Mouse (Mus musculus) midbrain, embryonic 16.5 days (tissue): ENCODE measurements at regions not wholly inside any gene's neighbourhood (a gene's known extent, or its start where the extent isn't known, plus 50 kb on each side); places are given as distances from the start of the nearest gene placed in this dataset.

Experiments
- ATAC-seq: fragments of 200-750 bp; cut with Nextera tagmentation; 2 replicates; pipeline ENCODE4 v1.8.0; 2017; ENCODE audit warnings: moderate TSS enrichment
- H3K27ac ChIP-seq: fragments of 300-500 bp; sonication (generic); 2 replicates; pipeline ENCODE4 v1.5.1; 2014; ENCODE audit warnings: mild to moderate bottlenecking, low read length, mixed read lengths
- H3K27me3 ChIP-seq: fragments of 300-500 bp; sonication (generic); 2 replicates; pipeline ENCODE4 v1.6.1; 2014; ENCODE audit warnings: low read depth, low read length, mixed read lengths; ENCODE audit not compliant: control insufficient read depth, insufficient read depth
- H3K36me3 ChIP-seq: fragments of 300-500 bp; sonication (generic); 2 replicates; pipeline ENCODE4 v1.6.1; 2014; ENCODE audit warnings: mild to moderate bottlenecking, low read length, moderate library complexity, mixed read lengths; ENCODE audit not compliant: control insufficient read depth, insufficient read depth
- H3K4me1 ChIP-seq: fragments of 300-500 bp; sonication (generic); 2 replicates; pipeline ENCODE4 v1.6.1; 2014; ENCODE audit warnings: mild to moderate bottlenecking, low read length, mixed read lengths; ENCODE audit not compliant: control insufficient read depth, insufficient read depth
- H3K4me2 ChIP-seq: fragments of 300-500 bp; sonication (generic); 2 replicates; pipeline ENCODE4 v1.6.1; 2014; ENCODE audit warnings: mild to moderate bottlenecking, low read length, mixed read lengths
- H3K4me3 ChIP-seq: fragments of 300-500 bp; sonication (generic); 2 replicates; pipeline ENCODE4 v1.5.1; 2014; ENCODE audit warnings: low read depth, mild to moderate bottlenecking, low read length, moderate library complexity, mixed read lengths
- H3K9ac ChIP-seq: fragments of 300-500 bp; sonication (generic); 2 replicates; pipeline ENCODE4 v1.6.1; 2014; ENCODE audit warnings: low read depth, low read length, mixed read lengths
- H3K9me3 ChIP-seq: fragments of 300-500 bp; sonication (generic); replicated peaks from 2 replicates; pipeline ENCODE4 v1.6.1; 2014; ENCODE audit warnings: mild to moderate bottlenecking, low read length, mixed read lengths; ENCODE audit not compliant: control insufficient read depth, poor library complexity, severe bottlenecking
- WGBS: fragments of 180-500 bp; shearing (Covaris S2); extraction: QIAGEN DNeasy Blood & Tissue Kit; methylation state at CpG from one replicate; pipeline ENCODE4 v1.1.7; 2014; 5-methylcytosine and 5-hydroxymethylcytosine counted together

DNA sequence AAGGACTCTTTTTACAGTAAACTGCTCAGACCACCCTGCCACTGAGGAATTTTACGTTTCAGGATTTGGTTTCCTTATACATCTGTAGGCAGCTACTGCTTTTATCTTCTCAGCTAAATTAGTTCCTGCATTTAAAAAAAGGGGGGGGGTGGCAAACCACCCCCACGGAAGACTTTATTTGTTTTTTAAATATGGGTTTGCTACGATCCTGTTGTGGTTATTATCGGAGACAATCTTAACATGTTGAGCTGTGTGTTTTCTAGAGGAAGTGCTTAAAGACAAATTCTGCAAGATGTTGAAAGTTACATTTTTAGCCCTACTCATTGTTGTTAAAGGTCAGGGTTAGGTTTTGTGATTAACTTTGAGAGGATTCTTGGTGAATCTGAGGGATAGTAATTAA, 216.1 kb upstream of the Rasa1 start:
- no peaks in the 10 kb centered on the region for H3K9me3 ChIP-seq
- H3K4me1 ChIP-seq: no peaks in the 10 kb centered on the region
- no peak overlapping the region for H3K9ac ChIP-seq
- no peak for ATAC-seq
- no peaks in the 10 kb centered on the region for H3K36me3 ChIP-seq
- no peak overlapping the region for H3K27ac ChIP-seq
- WGBS: 86% methylated on average over 4 of the region's 4 CpGs
- no peaks in the 10 kb centered on the region for H3K27me3 ChIP-seq
- H3K4me3 ChIP-seq: no peak overlapping the region
- no peak overlapping the region for H3K4me2 ChIP-seq

- no peak overlapping the region for H3K4me2 ChIP-seq
- no peaks in the 10 kb centered on the region for H3K4me1 ChIP-seq
- H3K27ac ChIP-seq: no peak overlapping the region
- H3K9ac ChIP-seq: no peak overlapping the region
- ATAC-seq: no peak
- no peak overlapping the region for H3K4me3 ChIP-seq
- no peaks in the 10 kb centered on the region for H3K9me3 ChIP-seq
- no peaks in the 10 kb centered on the region for H3K27me3 ChIP-seq
- H3K36me3 ChIP-seq: no peaks in the 10 kb centered on the region
- 33% methylated on average over 4 of the region's 4 CpGs for WGBS
Observed at GRCm38 (mm10) chr13:85504001-85504400, 215.1 kb upstream of the Rasa1 start.

DNA sequence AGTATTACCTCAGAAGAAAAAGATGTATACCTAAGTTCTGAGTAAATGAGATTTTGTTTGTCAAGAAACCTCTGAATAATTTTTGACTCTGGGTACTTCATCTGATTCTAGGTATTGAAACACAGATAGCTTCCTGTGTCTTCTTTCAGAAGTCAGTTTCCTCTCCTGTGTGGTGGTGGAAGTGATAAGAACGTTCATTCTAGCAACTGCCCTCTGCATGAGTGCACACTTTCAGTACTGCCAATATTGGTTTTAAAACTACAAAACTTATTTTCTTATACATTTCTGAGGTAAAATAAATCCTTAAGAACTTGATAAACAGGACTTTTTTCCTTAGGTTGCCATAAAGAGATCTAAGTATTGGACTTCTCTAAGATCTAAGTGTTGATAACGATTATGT, 209.8 kb upstream of the Rasa1 start:
- no peak for ATAC-seq
- Histone ChIP-seq H3K4me2 (no peak overlapping the region), H3K4me1 (no peaks in the 10 kb centered on the region), H3K27me3 (no peaks in the 10 kb centered on the region), H3K4me3 (no peak overlapping the region), H3K9ac (no peak overlapping the region), H3K9me3 (no peaks in the 10 kb centered on the region), H3K27ac (no peak overlapping the region), H3K36me3 (no peaks in the 10 kb centered on the region)
- WGBS: 92% methylated on average over 2 of the region's 2 CpGs

GRCm38 (mm10) chr13:85484790-85485189, 195.9 kb upstream of the Rasa1 start:
- Histone ChIP-seq H3K4me2 (no peak overlapping the region), H3K9ac (no peak overlapping the region), H3K27me3 (no peaks in the 10 kb centered on the region), H3K9me3 (no peaks in the 10 kb centered on the region), H3K4me1 (no peaks in the 10 kb centered on the region), H3K36me3 (no peaks in the 10 kb centered on the region), H3K4me3 (no peak overlapping the region), H3K27ac (no peak overlapping the region)
- WGBS: 71% methylated on average over 3 of the region's 3 CpGs
- no peak for ATAC-seq

DNA sequence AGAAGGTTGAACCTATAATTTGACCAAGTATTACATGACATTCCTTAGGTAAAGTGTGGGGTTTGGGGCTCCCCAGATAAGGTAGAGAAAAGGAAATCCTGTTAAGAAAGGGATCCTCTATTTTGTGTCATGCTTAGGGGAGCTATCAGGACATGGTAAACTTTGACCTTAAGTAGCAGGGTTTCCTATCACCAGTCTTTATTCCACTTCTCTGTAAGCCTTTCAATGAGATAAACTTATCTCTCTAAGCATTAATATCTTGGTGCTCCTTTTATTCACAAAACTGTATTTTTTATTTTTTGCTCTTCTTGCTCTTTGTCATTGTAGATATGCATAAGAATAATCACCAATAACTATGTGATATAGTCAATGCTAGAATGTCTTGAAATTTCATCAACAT, 194.4 kb upstream of the Rasa1 start:
- Histone ChIP-seq H3K4me1 (no peaks in the 10 kb centered on the region), H3K27ac (no peak overlapping the region), H3K36me3 (no peaks in the 10 kb centered on the region), H3K9me3 (no peaks in the 10 kb centered on the region), H3K9ac (no peak overlapping the region), H3K4me2 (no peak overlapping the region), H3K27me3 (no peaks in the 10 kb centered on the region), H3K4me3 (no peak overlapping the region)
- ATAC-seq: no peak

- ATAC-seq: no peak
- Histone ChIP-seq H3K4me2 (no peak overlapping the region), H3K9me3 (no peaks in the 10 kb centered on the region), H3K9ac (no peak overlapping the region), H3K27ac (no peak overlapping the region), H3K36me3 (no peaks in the 10 kb centered on the region), H3K27me3 (no peaks in the 10 kb centered on the region), H3K4me3 (no peak overlapping the region), H3K4me1 (no peaks in the 10 kb centered on the region)
- 83% methylated on average over 2 of the region's 2 CpGs for WGBS
Observed at GRCm38 (mm10) chr13:85479405-85479804, 190.5 kb upstream of the Rasa1 start.

DNA sequence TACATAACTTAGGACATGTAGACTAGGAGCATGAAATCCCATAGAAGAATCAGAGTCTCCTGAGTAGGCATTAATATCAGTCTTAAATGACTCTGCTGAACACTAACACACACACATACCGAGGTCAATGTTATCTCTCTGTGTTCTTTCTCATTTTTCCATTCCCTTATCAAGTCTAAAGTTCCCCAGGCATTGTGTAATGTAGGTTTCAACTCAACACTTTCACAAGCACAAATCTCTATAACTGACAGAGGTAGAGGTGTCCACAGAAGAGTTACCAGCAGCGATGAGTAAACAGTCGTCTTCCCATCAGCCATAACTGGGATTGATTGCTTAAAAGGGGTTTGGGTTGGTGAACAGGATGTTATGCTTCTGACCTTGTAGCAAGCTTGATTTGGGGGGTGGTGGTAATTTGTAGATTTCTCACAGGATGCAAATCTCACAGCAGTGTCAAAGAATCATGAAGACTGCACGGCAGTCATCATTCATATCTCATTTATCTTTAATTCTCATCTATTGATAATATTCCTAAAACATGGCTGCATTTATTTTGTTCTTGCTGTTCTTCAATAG, 187.4 kb upstream of the Rasa1 start:
- WGBS: 93% methylated on average over 4 of the region's 4 CpGs
- H3K4me2 ChIP-seq: no peak overlapping the region
- H3K27ac ChIP-seq: no peak overlapping the region
- ATAC-seq: no peak
- no peaks in the 10 kb centered on the region for H3K36me3 ChIP-seq
- H3K4me3 ChIP-seq: no peak overlapping the region
- no peaks in the 10 kb centered on the region for H3K4me1 ChIP-seq
- H3K27me3 ChIP-seq: no peaks in the 10 kb centered on the region
- no peaks in the 10 kb centered on the region for H3K9me3 ChIP-seq
- H3K9ac ChIP-seq: no peak overlapping the region

DNA sequence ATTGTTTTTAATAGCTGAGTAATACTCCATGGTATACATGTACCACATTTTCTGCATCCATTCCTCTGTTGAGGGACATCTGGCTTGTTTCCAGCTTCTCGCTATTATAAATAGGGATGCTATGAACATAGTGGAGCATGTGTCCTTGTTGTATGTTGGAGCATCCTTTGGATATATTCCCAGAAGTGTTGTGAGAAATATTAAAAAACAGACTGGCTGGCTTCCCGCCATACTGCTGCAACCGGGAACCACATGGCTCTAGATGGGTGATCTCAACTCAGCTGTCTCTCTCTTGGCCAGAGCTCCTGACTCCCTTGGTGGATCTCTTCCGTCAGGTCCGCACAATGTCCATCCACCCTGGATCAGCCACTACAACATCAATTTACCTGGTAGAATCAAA, 182.4 kb upstream of the Rasa1 start:
- Histone ChIP-seq H3K4me1 (no peaks in the 10 kb centered on the region), H3K4me3 (no peak overlapping the region), H3K27me3 (no peaks in the 10 kb centered on the region), H3K9ac (no peak overlapping the region), H3K36me3 (no peaks in the 10 kb centered on the region), H3K27ac (no peak overlapping the region), H3K9me3 (no peaks in the 10 kb centered on the region), H3K4me2 (no peak overlapping the region)
- 96% methylated on average over 5 of the region's 5 CpGs for WGBS
- ATAC-seq: no peak

- Histone ChIP-seq H3K27me3 (no peaks in the 10 kb centered on the region), H3K36me3 (no peaks in the 10 kb centered on the region), H3K27ac (no peak overlapping the region), H3K4me3 (no peak overlapping the region), H3K4me1 (no peaks in the 10 kb centered on the region), H3K4me2 (no peak overlapping the region), H3K9ac (no peak overlapping the region), H3K9me3 (no peaks in the 10 kb centered on the region)
- no peak for ATAC-seq
- WGBS: 90% methylated on average over 3 of the region's 3 CpGs
Observed at GRCm38 (mm10) chr13:85459387-85459786, 170.5 kb upstream of the Rasa1 start.

GRCm38 (mm10) chr13:85458611-85459010, 169.7 kb upstream of the Rasa1 start:
- no peak overlapping the region for H3K9ac ChIP-seq
- H3K36me3 ChIP-seq: no peaks in the 10 kb centered on the region
- no peak overlapping the region for H3K27ac ChIP-seq
- no peak for ATAC-seq
- no peak overlapping the region for H3K4me2 ChIP-seq
- H3K4me1 ChIP-seq: no peaks in the 10 kb centered on the region
- no peaks in the 10 kb centered on the region for H3K9me3 ChIP-seq
- no peak overlapping the region for H3K4me3 ChIP-seq
- no peaks in the 10 kb centered on the region for H3K27me3 ChIP-seq
